Mouse (Mus musculus): ENCODE data around the gene Rce1. TPM values are rescaled to one million over a fixed set of nuclear protein-coding genes. Genes with fewer than 3 reads are reported as not detected.

The Rce1 gene
- polyA plus RNA-seq, 1 experiment from 2014 or later: 69.2 TPM

DNA sequence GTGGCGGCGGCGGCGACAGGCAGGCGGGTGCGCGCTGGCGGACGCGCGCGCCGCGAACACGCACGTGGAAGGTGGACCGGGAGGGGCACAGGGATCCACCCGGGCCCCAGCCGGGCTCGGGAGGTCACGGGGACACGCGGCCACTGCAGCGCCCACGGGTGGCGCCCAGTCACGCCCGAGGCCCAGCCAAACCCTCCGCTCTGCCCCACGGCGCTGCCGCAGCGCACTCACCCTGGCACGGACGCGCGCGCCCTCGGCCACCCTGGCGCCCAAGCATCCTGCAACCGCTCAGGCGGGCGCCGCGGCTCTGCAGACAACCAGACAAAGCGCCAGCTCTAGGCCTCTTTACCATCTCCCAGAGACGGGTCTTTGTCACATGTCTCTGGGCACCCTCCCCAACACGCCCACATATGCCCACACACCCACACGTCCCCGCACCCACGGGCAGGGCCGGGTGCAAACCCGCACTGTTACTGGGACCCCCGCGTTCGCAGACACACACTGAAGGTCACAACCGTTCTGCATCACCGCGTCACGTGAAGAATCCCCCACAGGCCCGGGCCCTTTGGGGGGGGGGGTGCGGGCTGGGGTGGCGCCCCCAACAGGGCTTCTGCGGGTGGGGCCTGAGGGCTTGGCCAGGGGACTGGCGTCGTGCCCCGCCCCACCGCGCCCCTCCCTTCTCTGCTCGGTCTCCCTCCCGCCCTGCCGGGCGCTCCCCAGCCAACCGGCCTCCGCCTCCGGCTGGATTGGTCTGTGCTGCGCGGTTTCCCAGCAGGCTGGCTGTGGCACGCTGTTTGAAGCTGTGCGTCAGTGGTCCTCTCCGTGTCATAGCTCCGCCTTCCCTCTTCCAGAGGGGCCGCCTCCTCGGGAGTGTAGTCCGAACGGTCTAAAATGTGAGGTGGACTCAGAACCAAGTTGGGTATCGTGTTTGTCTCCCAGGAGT lies 10.0 kb downstream of the Rce1 start, which contains the start of gene Lrfn4:
Lrfn4 (minus strand) TSS at position 517 of the 943 bp plus-strand sequence.
- H3K9ac ChIP-seq (ENCODE audit: low read depth, low read length): peak within 1 kb of the TSS; percentile 92
- peak; percentile 94 for ATAC-seq
- H3K4me1 ChIP-seq (ENCODE audit: control insufficient read depth, insufficient read depth, low read length): peaks cover 26% of the 10 kb centered on the region
- no peaks in the 10 kb centered on the region for H3K9me3 ChIP-seq (ENCODE audit: control insufficient read depth, low read length)
- H3K4me3 ChIP-seq (ENCODE audit: low read length): peak within 1 kb of the TSS; percentile 94
- H3K27ac ChIP-seq (ENCODE audit: low read length): peak within 1 kb of the TSS; percentile 88
- H3K36me3 ChIP-seq (ENCODE audit: control insufficient read depth, insufficient read depth, low read length): peaks cover 16% of the 10 kb centered on the region
- peak within 1 kb of the TSS; percentile 82 for H3K4me2 ChIP-seq (ENCODE audit: low read depth, low read length)
- no peaks in the 10 kb centered on the region for H3K27me3 ChIP-seq (replicated peaks; ENCODE audit: control insufficient read depth, insufficient read depth, low read length)
- 0% methylated on average over 78 of the region's 87 CpGs for WGBS

DNA sequence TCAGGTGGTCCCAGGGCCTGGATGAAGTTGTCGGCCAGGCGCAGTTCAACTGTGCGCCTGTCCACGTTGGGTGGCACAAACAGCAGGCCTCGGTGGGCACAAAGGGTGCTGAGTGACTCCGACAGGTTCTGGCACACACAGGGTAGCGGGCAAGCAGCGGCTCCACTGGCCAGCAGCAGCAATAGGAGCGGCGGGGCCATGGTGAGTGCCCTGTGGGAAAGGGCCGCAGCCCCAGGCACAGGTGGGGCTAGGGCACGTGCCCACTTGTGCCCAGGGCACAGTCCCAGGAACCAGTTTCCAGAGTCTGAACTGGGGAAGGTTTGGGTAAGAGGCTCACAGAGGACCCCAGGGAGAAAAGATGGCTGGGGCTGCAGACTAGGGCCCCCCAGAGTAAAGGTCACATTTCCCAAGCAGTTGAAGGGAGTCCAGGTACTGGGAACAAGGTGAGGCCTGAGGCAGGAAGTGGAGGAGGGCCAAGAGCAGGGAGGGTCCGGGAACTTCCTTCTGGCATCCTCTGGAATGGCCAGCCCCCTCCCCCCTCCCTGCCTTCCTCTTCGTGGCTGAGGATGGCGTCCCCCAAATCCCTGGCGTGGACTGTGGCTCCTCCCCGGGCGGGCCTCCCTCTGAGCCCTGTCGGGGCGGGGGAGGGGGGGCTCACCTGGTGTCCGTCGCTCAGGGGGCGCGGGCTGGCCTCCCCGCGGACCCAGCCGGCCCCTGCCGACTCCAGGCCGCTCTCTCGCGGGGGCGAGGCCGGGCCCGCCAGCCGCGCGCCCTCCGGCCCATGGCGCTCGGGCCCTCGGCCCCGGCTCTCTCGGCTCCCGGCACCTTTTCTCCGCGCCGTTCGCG lies 10.9 kb downstream of the Rce1 start:
- WGBS: 16% methylated on average over 47 of the region's 49 CpGs
- H3K36me3 ChIP-seq (ENCODE audit: control insufficient read depth, insufficient read depth, low read length): peaks cover 16% of the 10 kb centered on the region
- H3K27ac ChIP-seq (ENCODE audit: low read length): peak overlapping the region; percentile 88
- no peaks in the 10 kb centered on the region for H3K27me3 ChIP-seq (replicated peaks; ENCODE audit: control insufficient read depth, insufficient read depth, low read length)
- peak overlapping the region; percentile 82 for H3K4me2 ChIP-seq (ENCODE audit: low read depth, low read length)
- peak; percentile 31 for ATAC-seq
- H3K4me3 ChIP-seq (ENCODE audit: low read length): peak overlapping the region; percentile 94
- H3K9ac ChIP-seq (ENCODE audit: low read depth, low read length): peak overlapping the region; percentile 92
- peaks cover 29% of the 10 kb centered on the region for H3K4me1 ChIP-seq (ENCODE audit: control insufficient read depth, insufficient read depth, low read length)
- no peaks in the 10 kb centered on the region for H3K9me3 ChIP-seq (ENCODE audit: control insufficient read depth, low read length)

DNA sequence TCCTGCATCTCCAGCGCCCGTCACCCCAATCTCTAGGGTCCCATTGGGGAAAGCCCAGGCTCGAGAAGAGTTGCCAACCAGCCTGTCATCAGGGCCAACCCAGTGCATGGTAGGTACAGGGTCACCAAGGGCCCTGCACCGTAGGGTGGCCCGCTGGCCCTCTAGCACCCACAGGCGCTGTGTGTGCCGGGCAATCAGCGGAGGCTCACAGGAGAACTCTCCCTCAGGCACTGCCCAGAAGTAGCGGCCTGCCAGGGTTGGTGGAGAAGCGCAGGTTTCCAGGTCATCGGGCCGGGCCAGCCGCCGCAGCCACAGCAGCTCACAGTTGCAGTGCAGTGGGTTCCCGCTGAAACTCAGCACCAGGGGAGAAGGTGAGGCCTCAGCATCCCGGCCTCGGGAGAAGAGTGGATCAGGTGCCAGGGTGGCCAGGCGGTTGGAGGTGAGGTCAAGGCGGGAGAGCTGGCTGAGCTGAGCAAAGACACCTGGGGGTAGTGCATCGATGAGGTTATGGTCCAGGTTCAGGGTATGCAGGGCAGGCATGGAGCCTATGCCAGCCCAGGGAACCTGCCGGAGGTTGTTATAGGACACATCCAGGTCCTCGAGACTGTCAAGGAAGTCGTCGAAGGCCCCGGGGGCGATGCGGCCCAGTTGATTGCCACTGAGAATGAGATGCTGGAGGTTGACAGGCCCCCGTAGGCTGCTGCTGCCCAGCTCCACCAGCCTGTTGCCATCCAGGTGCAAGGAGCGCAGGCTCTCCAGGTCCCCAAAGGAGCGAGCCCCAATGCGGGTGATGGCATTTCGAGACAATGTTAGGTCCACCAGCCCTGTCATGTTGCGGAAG lies 11.8 kb downstream of the Rce1 start:
- H3K27me3 ChIP-seq (replicated peaks; ENCODE audit: control insufficient read depth, insufficient read depth, low read length): no peaks in the 10 kb centered on the region
- WGBS: 89% methylated on average over 33 of the region's 33 CpGs
- peak overlapping the region; percentile 94 for H3K4me3 ChIP-seq (ENCODE audit: low read length)
- H3K36me3 ChIP-seq (ENCODE audit: control insufficient read depth, insufficient read depth, low read length): peaks cover 16% of the 10 kb centered on the region
- H3K9ac ChIP-seq (ENCODE audit: low read depth, low read length): peak overlapping the region; percentile 92
- no peak overlapping the region; the same call in 1 of the 2 replicates for H3K27ac ChIP-seq (ENCODE audit: low read length)
- peak overlapping the region; percentile 82; the same call in 1 of the 2 replicates for H3K4me2 ChIP-seq (ENCODE audit: low read depth, low read length)
- ATAC-seq: no peak
- peaks cover 31% of the 10 kb centered on the region for H3K4me1 ChIP-seq (ENCODE audit: control insufficient read depth, insufficient read depth, low read length)
- H3K9me3 ChIP-seq (ENCODE audit: control insufficient read depth, low read length): no peaks in the 10 kb centered on the region

DNA sequence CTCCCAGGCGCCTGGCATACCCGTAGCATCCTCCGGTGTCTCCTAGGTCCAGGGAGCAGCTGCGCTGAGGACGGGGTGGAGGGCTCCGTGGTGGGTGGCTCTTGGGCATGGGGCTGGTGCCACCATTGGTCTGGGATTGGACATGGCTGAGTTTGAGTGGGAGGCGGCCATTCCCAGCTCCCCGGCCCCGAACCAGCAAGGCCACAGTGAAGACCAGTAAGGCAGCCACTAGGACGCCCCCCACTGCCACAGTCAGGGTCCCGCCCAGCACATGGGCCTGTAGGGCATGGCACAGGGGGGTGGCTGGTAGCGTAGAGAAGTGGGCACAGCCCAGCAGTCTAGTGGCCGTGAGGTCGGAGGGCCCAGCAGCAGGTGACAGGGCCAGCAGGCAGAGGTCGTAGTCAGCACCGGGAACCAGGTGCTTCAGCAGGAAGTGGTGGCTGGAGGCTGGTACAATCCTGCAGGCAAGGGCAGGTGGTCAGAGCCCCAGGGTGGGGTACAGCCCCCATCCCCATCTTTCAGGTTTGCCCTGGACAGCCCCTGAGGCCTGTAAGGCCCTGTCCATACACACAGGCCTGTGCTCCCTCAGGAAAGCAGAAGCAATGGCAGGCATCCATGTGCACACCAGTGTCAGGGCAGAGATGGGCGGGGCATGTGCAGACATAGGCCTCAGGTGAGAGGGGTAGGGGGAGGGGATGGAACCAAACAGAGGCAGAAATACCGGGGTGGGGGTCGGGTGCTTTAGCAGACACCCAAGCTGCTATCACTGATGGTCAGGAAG lies 13.1 kb downstream of the Rce1 start:
- Histone ChIP-seq H3K36me3 (ENCODE audit: control insufficient read depth, insufficient read depth, low read length) (peaks cover 16% of the 10 kb centered on the region), H3K9me3 (ENCODE audit: control insufficient read depth, low read length) (no peaks in the 10 kb centered on the region), H3K27ac (ENCODE audit: low read length) (no peak overlapping the region), H3K4me2 (ENCODE audit: low read depth, low read length) (no peak overlapping the region), H3K9ac (ENCODE audit: low read depth, low read length) (0 out of 2 replicates have a peak overlapping the region, but pooled peaks have one; percentile 31), H3K27me3 (replicated peaks; ENCODE audit: control insufficient read depth, insufficient read depth, low read length) (no peaks in the 10 kb centered on the region), H3K4me3 (ENCODE audit: low read length) (no peak overlapping the region), H3K4me1 (ENCODE audit: control insufficient read depth, insufficient read depth, low read length) (peaks cover 31% of the 10 kb centered on the region)
- WGBS: 89% methylated on average over 19 of the region's 19 CpGs
- no peak for ATAC-seq

DNA sequence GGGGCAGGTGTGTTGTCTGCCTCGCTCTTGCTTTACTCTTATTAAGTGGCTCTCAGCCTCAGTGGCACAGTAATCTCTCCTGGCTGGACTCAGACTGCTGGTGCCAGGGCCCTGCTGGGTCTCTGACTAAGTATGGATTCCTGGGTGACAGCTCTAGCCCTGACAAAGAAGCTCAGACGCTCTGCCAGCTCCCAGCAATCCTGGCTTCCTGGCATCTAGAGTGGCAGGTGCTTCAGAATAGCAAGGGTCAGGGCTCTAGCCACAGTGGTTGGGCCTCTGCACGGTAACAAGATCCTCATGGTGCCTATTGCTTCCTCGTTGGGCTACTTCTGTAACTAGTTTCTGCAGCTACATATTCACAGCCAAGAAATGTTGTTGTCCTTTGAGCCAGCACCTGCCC lies 15.3 kb downstream of the Rce1 start:
- Histone ChIP-seq H3K4me3 (ENCODE audit: low read length) (no peak overlapping the region), H3K27me3 (replicated peaks; ENCODE audit: control insufficient read depth, insufficient read depth, low read length) (no peaks in the 10 kb centered on the region), H3K4me2 (ENCODE audit: low read depth, low read length) (no peak overlapping the region), H3K4me1 (ENCODE audit: control insufficient read depth, insufficient read depth, low read length) (peaks cover 27% of the 10 kb centered on the region), H3K9ac (ENCODE audit: low read depth, low read length) (no peak overlapping the region), H3K27ac (ENCODE audit: low read length) (no peak overlapping the region), H3K9me3 (ENCODE audit: control insufficient read depth, low read length) (no peaks in the 10 kb centered on the region), H3K36me3 (ENCODE audit: control insufficient read depth, insufficient read depth, low read length) (peaks cover 16% of the 10 kb centered on the region)
- ATAC-seq: no peak
- WGBS: 62% methylated on average over 4 of the region's 4 CpGs

DNA sequence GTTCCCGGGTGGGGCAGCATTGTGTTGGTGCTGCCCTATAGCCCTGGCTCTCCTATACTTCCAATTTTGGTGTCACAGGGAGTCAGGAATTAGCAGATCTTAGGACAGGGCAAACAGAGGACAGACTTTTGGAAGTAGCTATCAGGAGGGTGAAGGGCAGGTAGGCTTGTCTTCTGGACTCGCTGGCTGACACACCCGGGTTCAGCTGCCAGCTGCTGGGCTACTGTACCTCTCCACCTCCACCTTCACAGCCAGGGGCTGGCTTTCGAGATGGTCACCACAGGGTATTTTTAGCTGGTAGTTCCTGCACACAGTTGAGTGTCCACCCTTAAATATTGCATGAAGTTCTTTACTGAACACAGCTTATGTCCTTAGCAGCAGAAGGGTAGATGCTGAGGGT lies 16.9 kb downstream of the Rce1 start:
- Histone ChIP-seq H3K4me1 (ENCODE audit: control insufficient read depth, insufficient read depth, low read length) (peaks cover 33% of the 10 kb centered on the region), H3K9ac (ENCODE audit: low read depth, low read length) (no peak overlapping the region), H3K9me3 (ENCODE audit: control insufficient read depth, low read length) (no peaks in the 10 kb centered on the region), H3K27ac (ENCODE audit: low read length) (no peak overlapping the region), H3K4me2 (ENCODE audit: low read depth, low read length) (no peak overlapping the region), H3K4me3 (ENCODE audit: low read length) (no peak overlapping the region), H3K27me3 (replicated peaks; ENCODE audit: control insufficient read depth, insufficient read depth, low read length) (no peaks in the 10 kb centered on the region), H3K36me3 (ENCODE audit: control insufficient read depth, insufficient read depth, low read length) (peaks cover 15% of the 10 kb centered on the region)
- ATAC-seq: no peak
- 82% methylated on average over 4 of the region's 4 CpGs for WGBS

DNA sequence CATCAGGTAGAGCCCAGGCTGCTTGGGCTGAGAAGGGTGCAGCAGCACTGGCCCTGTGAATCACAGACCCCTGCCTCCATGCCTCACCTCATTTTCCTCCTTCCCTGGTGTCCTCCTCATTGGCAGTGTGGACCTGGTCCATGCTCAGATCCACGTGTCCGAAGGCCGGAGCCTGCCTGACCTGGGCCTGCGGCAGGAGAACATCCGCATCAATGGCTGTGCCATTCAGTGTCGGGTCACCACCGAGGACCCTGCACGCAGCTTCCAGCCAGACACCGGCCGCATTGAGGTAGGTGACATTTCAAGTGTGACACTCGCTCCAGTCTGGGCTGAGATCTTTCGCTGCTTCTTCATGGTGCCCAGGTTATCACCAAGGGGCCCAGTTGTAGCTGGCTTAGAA lies 18.0 kb downstream of the Rce1 start:
- Histone ChIP-seq H3K36me3 (ENCODE audit: control insufficient read depth, insufficient read depth, low read length) (peaks cover 9% of the 10 kb centered on the region), H3K9ac (ENCODE audit: low read depth, low read length) (no peak overlapping the region), H3K27ac (ENCODE audit: low read length) (no peak overlapping the region), H3K27me3 (replicated peaks; ENCODE audit: control insufficient read depth, insufficient read depth, low read length) (no peaks in the 10 kb centered on the region), H3K4me3 (ENCODE audit: low read length) (no peak overlapping the region), H3K4me1 (ENCODE audit: control insufficient read depth, insufficient read depth, low read length) (peaks cover 25% of the 10 kb centered on the region), H3K4me2 (ENCODE audit: low read depth, low read length) (no peak overlapping the region), H3K9me3 (ENCODE audit: control insufficient read depth, low read length) (no peaks in the 10 kb centered on the region)
- WGBS: 91% methylated on average over 12 of the region's 12 CpGs
- no peak for ATAC-seq

DNA sequence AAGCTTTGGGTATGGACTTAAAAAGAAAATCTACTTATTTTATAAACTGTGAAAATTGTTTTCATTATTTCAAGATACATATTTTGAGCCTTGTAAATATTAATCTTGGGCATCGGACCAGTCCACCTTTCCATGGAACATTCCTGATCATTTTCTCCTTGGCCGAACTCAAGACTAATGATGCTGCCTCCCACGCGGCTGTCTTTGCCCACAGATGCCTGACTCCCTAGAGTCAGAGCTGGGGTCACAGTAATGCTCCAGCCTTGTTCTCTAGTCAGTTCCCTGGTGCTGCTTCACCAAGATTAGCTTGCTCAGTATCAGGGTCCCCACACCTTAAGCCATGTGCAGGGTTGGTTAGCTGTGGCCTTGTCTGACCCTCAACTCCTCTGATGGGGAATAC lies 19.8 kb downstream of the Rce1 start:
- no peak for ATAC-seq
- H3K27ac ChIP-seq (ENCODE audit: low read length): no peak overlapping the region
- no peaks in the 10 kb centered on the region for H3K9me3 ChIP-seq (ENCODE audit: control insufficient read depth, low read length)
- no peaks in the 10 kb centered on the region for H3K36me3 ChIP-seq (ENCODE audit: control insufficient read depth, insufficient read depth, low read length)
- WGBS: 66% methylated on average over 4 of the region's 4 CpGs
- H3K4me3 ChIP-seq (ENCODE audit: low read length): no peak overlapping the region
- H3K4me1 ChIP-seq (ENCODE audit: control insufficient read depth, insufficient read depth, low read length): peaks cover 24% of the 10 kb centered on the region
- no peak overlapping the region for H3K4me2 ChIP-seq (ENCODE audit: low read depth, low read length)
- no peak overlapping the region for H3K9ac ChIP-seq (ENCODE audit: low read depth, low read length)
- H3K27me3 ChIP-seq (replicated peaks; ENCODE audit: control insufficient read depth, insufficient read depth, low read length): no peaks in the 10 kb centered on the region

Data from intestine, embryonic 16.5 days (tissue).